In the genomic region with DNA sequence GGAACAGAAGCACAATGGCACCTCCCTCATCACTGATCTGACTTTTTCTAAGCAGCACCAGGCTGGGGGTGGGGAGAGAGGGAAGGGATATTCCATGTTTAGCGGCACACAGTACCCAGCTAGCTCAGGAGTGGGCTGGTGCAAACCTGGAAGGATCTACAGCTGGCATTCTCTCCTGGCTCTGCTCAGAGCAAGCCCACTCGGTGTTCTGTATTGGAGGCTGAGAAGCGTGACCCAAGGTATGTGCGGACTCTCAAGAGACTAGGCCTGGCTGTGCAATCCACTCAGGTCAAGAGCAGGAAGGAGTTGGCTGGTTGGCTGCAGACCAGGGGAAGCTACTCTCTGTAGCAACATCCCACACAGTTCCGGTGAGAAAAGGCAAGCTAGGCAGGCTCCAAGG, we compare ENCODE assay signal across 9 mouse cellular contexts.
A peak's percentile ranks its signal among the peaks of the same experiment; 100 is the strongest.
DNase-seq lines count a peak whose midpoint lies in the region; ATAC-seq and TF ChIP-seq lines count a peak whose summit lies in the region.
"Had no signal": no experiment of that assay in that cellular context is flagged by ENCODE, and none has a peak within 500 bp of the region (broad histone marks: within the 10 kb centered on the region; RNA-seq: fewer than 3 reads in every experiment).

No protein-coding gene starts in this region.

- no peaks in the 10 kb centered on the region for H3K27me3 ChIP-seq in heart, embryonic 11.5 days (ENCODE audit: control insufficient read depth, insufficient read depth, low read length)
- H3K27me3 ChIP-seq in forebrain, embryonic 10.5 days (ENCODE audit: poor library complexity, severe bottlenecking) = no peaks in the 10 kb centered on the region
- H3K27me3 ChIP-seq in midbrain, embryonic 14.5 days (ENCODE audit: control insufficient read depth, insufficient read depth, low read length) = no peaks in the 10 kb centered on the region
- H3K27me3 ChIP-seq: limb, embryonic 12.5 days had no signal

- H3K4me3 ChIP-seq in heart, embryonic 11.5 days (ENCODE audit: low read depth, low read length) = no peak overlapping the region
- no peak overlapping the region for H3K4me3 ChIP-seq in layer of hippocampus, adult 2 months
- no peak overlapping the region for H3K4me3 ChIP-seq in forebrain, embryonic 10.5 days
- H3K4me3 ChIP-seq in midbrain, embryonic 14.5 days (replicated peaks; ENCODE audit: low read depth, low read length) = no peak overlapping the region
- H3K4me3 ChIP-seq: limb, embryonic 12.5 days had no signal

- ATAC-seq in heart, embryonic 11.5 days (replicated peaks; ENCODE audit: insufficient number of reproducible peaks, low FRiP score, low TSS enrichment) = no peak
- peak; percentile 95 for ATAC-seq in frontal cortex, adult (ENCODE audit: low TSS enrichment)
- no peak for ATAC-seq in midbrain, embryonic 14.5 days (ENCODE audit: low FRiP score, low TSS enrichment)

- no peaks in the 10 kb centered on the region for H3K9me3 ChIP-seq in heart, embryonic 11.5 days (replicated peaks; ENCODE audit: control insufficient read depth, low read length)
- no peaks in the 10 kb centered on the region for H3K9me3 ChIP-seq in forebrain, embryonic 10.5 days
- H3K9me3 ChIP-seq in midbrain, embryonic 14.5 days (ENCODE audit: control insufficient read depth, low read length) = no peaks in the 10 kb centered on the region
- H3K9me3 ChIP-seq: limb, embryonic 12.5 days had no signal

- no peak for TF ChIP-seq CTCF in layer of hippocampus, adult 2 months (conservative IDR thresholded peaks at IDR 0.05)

- WGBS in heart, embryonic 11.5 days (ENCODE audit: insufficient replicate concordance) = 83% methylated on average over 5 of the region's 5 CpGs
- 91% methylated on average over 5 of the region's 5 CpGs for WGBS in forebrain, embryonic 10.5 days
- 91% methylated on average over 5 of the region's 5 CpGs for WGBS in midbrain, embryonic 14.5 days

- peak; percentile 15 to 61 for DNase-seq in heart, adult 18-20 months
- peak; percentile 21 to 44 for DNase-seq in layer of hippocampus, adult 2 months (ENCODE audit: low spot score in 2 of 2)
- DNase-seq in lung, postnatal 25 days (ENCODE audit: low spot score) = peak; percentile 73
- DNase-seq in thymus, postnatal 25 days = no peak
- no peak for DNase-seq in forebrain, embryonic 10.5 days (ENCODE audit: extremely low spot score, low spot score)
- no peak for DNase-seq in midbrain, embryonic 14.5 days

- H3K36me3 ChIP-seq in heart, embryonic 11.5 days (ENCODE audit: control insufficient read depth, insufficient read depth, low read length) = no peaks in the 10 kb centered on the region
- H3K36me3 ChIP-seq in forebrain, embryonic 10.5 days (replicated peaks) = no peaks in the 10 kb centered on the region
- no peaks in the 10 kb centered on the region for H3K36me3 ChIP-seq in midbrain, embryonic 14.5 days (ENCODE audit: control insufficient read depth, insufficient read depth, low read length)
- H3K36me3 ChIP-seq: limb, embryonic 12.5 days had no signal

- no peak overlapping the region for H3K27ac ChIP-seq in heart, embryonic 11.5 days (ENCODE audit: low read depth, low read length)
- no peak overlapping the region for H3K27ac ChIP-seq in layer of hippocampus, adult 2 months
- no peak overlapping the region for H3K27ac ChIP-seq in forebrain, embryonic 10.5 days
- H3K27ac ChIP-seq in midbrain, embryonic 14.5 days (replicated peaks; ENCODE audit: low read depth, low read length) = no peak overlapping the region
- H3K27ac ChIP-seq: limb, embryonic 12.5 days had no signal

- peaks cover 2% of the 10 kb centered on the region; the same call in 1 of the 2 replicates for H3K4me1 ChIP-seq in heart, embryonic 11.5 days (ENCODE audit: control insufficient read depth, insufficient read depth, low read length)
- no peaks in the 10 kb centered on the region for H3K4me1 ChIP-seq in forebrain, embryonic 10.5 days
- H3K4me1 ChIP-seq in midbrain, embryonic 14.5 days (ENCODE audit: control insufficient read depth, insufficient read depth, low read length) = no peaks in the 10 kb centered on the region
- H3K4me1 ChIP-seq: limb, embryonic 12.5 days had no signal

- no peak overlapping the region for H3K4me2 ChIP-seq in heart, embryonic 11.5 days
- no peak overlapping the region for H3K4me2 ChIP-seq in midbrain, embryonic 14.5 days (ENCODE audit: low read length)
- H3K4me2 ChIP-seq: limb, embryonic 12.5 days had no signal

- H3K9ac ChIP-seq in heart, embryonic 11.5 days (ENCODE audit: low read depth, low read length) = no peak overlapping the region
- H3K9ac ChIP-seq in midbrain, embryonic 14.5 days (replicated peaks; ENCODE audit: low read length) = no peak overlapping the region
- H3K9ac ChIP-seq: limb, embryonic 12.5 days had no signal

Comparison
In these comparisons a context has a peak if more than half of its experiments do, and no peak if none do; other contexts are left out.
1. DNase-seq: peak in heart, adult 18-20 months (2 of 2), layer of hippocampus, adult 2 months (2 of 2) and lung, postnatal 25 days (single experiment); none in thymus, postnatal 25 days (single experiment), forebrain, embryonic 10.5 days (single experiment) and midbrain, embryonic 14.5 days (single experiment).